Mouse (Mus musculus) limb, embryonic 14.5 days (tissue): ENCODE measurements around the gene Serpine2. TPM values are rescaled to one million over a fixed set of nuclear protein-coding genes. Genes with fewer than 3 reads are reported as not detected.
A peak's percentile ranks its signal among the peaks of the same experiment; 100 is the strongest.

Source experiments
- ATAC-seq: fragments of 200-750 bp; cut with Nextera tagmentation; 2 replicates; pipeline ENCODE4 v1.8.0; 2017; ENCODE audit warnings: low read depth, moderate number of reproducible peaks, moderate TSS enrichment; ENCODE audit not compliant: low FRiP score
- DNase-seq: peaks from one replicate; pipeline ENCODE4 v3.0.0-alpha.2; 2015; ENCODE audit warnings: low spot score
- H3K27ac ChIP-seq: fragments of 300-500 bp; sonication (generic); replicated peaks from 2 replicates; pipeline ENCODE4 v1.5.1; 2014; ENCODE audit warnings: low read depth, mild to moderate bottlenecking, low read length, moderate library complexity, mixed read lengths
- H3K27me3 ChIP-seq: fragments of 300-500 bp; sonication (generic); 2 replicates; pipeline ENCODE4 v1.6.1; 2014; ENCODE audit warnings: low read length, mixed read lengths; ENCODE audit not compliant: control insufficient read depth, insufficient read depth
- H3K36me3 ChIP-seq: fragments of 300-500 bp; sonication (generic); 2 replicates; pipeline ENCODE4 v1.6.1; 2014; ENCODE audit warnings: mild to moderate bottlenecking, low read length, moderate library complexity, mixed read lengths; ENCODE audit not compliant: control insufficient read depth, insufficient read depth
- H3K4me1 ChIP-seq: fragments of 300-500 bp; sonication (generic); 2 replicates; pipeline ENCODE4 v1.6.1; 2014; ENCODE audit warnings: antibody characterized with exemption, low read length, mixed read lengths; ENCODE audit not compliant: control insufficient read depth, insufficient read depth
- H3K4me2 ChIP-seq: fragments of 300-500 bp; sonication (generic); replicated peaks from 2 replicates; pipeline ENCODE4 v1.6.1; 2014; ENCODE audit warnings: low read depth, mild to moderate bottlenecking, low read length, moderate library complexity; ENCODE audit not compliant: severe bottlenecking
- H3K4me3 ChIP-seq: fragments of 300-500 bp; sonication (generic); replicated peaks from 2 replicates; pipeline ENCODE4 v1.5.1; 2014; ENCODE audit warnings: low read length
- H3K9ac ChIP-seq: fragments of 300-500 bp; sonication (generic); 2 replicates; pipeline ENCODE4 v1.6.1; 2014; ENCODE audit warnings: mild to moderate bottlenecking, low read depth, low read length, moderate library complexity; ENCODE audit not compliant: severe bottlenecking
- H3K9me3 ChIP-seq: fragments of 300-500 bp; sonication (generic); 2 replicates; pipeline ENCODE4 v1.6.1; 2016; ENCODE audit warnings: low read length; ENCODE audit not compliant: control insufficient read depth
- POLR2A ChIP-seq: fragments of 200-500 bp; IDR thresholded peaks from 2 replicates; pipeline ENCODE4 v1.8.0; 2012; ENCODE audit warnings: inconsistent platforms, mild to moderate bottlenecking, moderate library complexity, borderline replicate concordance; ENCODE audit not compliant: insufficient read depth, insufficient read length; ENCODE audit errors: extremely low read depth
- WGBS: fragments of 180-500 bp; shearing (Covaris S2); extraction: QIAGEN DNeasy Blood & Tissue Kit; methylation state at CpG from one replicate; pipeline ENCODE4 v1.1.7; 2014; 5-methylcytosine and 5-hydroxymethylcytosine counted together
- polyA plus RNA-seq, 2 experiments: library from polyadenylated mRNA; depleted of rRNA in 1 of 2; stranded (reverse) in 1 of 2; unstranded in 1 of 2; fragments of >200 nt; fragmentation: Nextera tagmentation in 1 of 2; extraction: Ambion mirVana in 1 of 2; gene quantifications; 2 replicates each; pipeline versions ENCODE4 v1.2.1 to v1.2.3; 2012 to 2014

Gene Serpine2
- 107 and 117 TPM in 2 replicates for polyA plus RNA-seq (2012; rRNA removed)
- polyA plus RNA-seq (2014; fragmentation: Nextera tagmentation; extraction: Ambion mirVana): 159 and 176 TPM in 2 replicates

GRCm38 (mm10) chr1:79861130-79861942 lies at the start of gene Serpine2:
Serpine2 (minus strand) TSS chr1:79861180.
- no peak for ATAC-seq
- H3K4me1 ChIP-seq: peaks cover 26% of the 10 kb centered on the region
- no peak within 1 kb of the TSS for H3K27ac ChIP-seq
- no peaks in the 10 kb centered on the region for H3K36me3 ChIP-seq
- no peaks in the 10 kb centered on the region for H3K9me3 ChIP-seq
- no peak within 1 kb of the TSS for H3K9ac ChIP-seq
- no peak for TF ChIP-seq POLR2A
- 19% methylated on average over 6 of the region's 6 CpGs for WGBS
- H3K4me2 ChIP-seq: 0 out of 2 replicates have a peak within 1 kb of the TSS, but pooled peaks have one; percentile 11
- DNase-seq: peak; percentile 39
- peaks cover 4% of the 10 kb centered on the region; the same call in 1 of the 2 replicates for H3K27me3 ChIP-seq
- H3K4me3 ChIP-seq: no peak within 1 kb of the TSS

DNA sequence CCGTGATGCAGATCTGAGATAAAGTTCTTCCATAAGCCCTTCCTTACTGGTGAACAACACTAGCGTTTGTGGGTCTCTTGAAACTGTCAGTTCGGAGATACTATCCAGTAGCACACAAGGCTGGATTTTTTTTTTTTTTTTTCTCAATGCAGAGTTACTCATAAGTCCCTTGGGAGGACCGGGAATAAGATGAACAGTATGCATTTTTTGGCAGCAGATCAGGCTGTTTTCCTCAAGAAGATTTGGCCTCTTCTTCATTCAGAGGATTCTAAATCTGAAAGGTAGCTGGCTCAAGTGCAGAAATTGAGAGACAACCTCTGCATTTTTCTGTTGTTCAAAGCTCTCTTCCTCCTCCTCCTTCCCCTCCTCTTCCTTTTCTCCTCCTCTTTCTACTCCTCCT lies 46.8 kb upstream of the Serpine2 start:
- ATAC-seq (no peak), DNase-seq (peak; percentile 44)
- 75% methylated on average over 4 of the region's 4 CpGs for WGBS
- no peak overlapping the region for H3K9ac ChIP-seq
- no peaks in the 10 kb centered on the region for H3K27me3 ChIP-seq
- no peaks in the 10 kb centered on the region for H3K4me1 ChIP-seq
- H3K4me3 ChIP-seq: no peak overlapping the region
- H3K4me2 ChIP-seq: no peak overlapping the region
- no peak overlapping the region for H3K27ac ChIP-seq
- TF ChIP-seq POLR2A: no peak
- no peaks in the 10 kb centered on the region for H3K36me3 ChIP-seq
- peaks cover 6% of the 10 kb centered on the region; the same call in 1 of the 2 replicates for H3K9me3 ChIP-seq

DNA sequence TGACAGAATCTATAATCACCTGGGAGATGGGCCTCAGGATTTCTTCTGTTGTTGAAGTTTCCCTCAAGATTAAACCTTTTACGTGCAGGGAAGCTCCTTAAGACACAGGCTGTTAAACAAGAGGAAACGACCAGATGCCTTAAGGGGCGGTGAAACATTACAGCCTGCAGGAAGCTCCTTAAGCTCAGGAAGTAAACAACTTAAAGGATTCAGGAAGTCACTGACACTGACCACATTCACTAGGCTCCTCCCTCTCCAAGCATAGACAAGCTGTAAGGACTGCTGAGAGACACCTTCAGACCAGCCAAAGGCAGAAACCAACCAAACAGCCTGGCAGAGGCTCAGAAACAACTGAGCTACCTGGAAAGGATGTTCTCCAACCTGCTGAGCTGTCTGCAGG lies 44.3 kb upstream of the Serpine2 start:
- H3K27ac ChIP-seq: no peak overlapping the region
- H3K36me3 ChIP-seq: no peaks in the 10 kb centered on the region
- DNase-seq (no peak), ATAC-seq (no peak)
- no peaks in the 10 kb centered on the region for H3K27me3 ChIP-seq
- WGBS: 43% methylated on average over 3 of the region's 3 CpGs
- no peak overlapping the region for H3K4me3 ChIP-seq
- no peak overlapping the region for H3K4me2 ChIP-seq
- no peak overlapping the region for H3K9ac ChIP-seq
- no peak for TF ChIP-seq POLR2A
- H3K9me3 ChIP-seq: no peaks in the 10 kb centered on the region
- no peaks in the 10 kb centered on the region for H3K4me1 ChIP-seq

GRCm38 (mm10) chr1:79902901-79903300 lies 41.9 kb upstream of the Serpine2 start:
- Histone ChIP-seq H3K9me3 (no peaks in the 10 kb centered on the region), H3K4me1 (no peaks in the 10 kb centered on the region), H3K36me3 (no peaks in the 10 kb centered on the region), H3K27me3 (no peaks in the 10 kb centered on the region), H3K27ac (no peak overlapping the region), H3K9ac (no peak overlapping the region), H3K4me2 (no peak overlapping the region), H3K4me3 (no peak overlapping the region)
- ATAC-seq: no peak
- no peak for DNase-seq
- TF ChIP-seq POLR2A: no peak
- 76% methylated on average over 2 of the region's 2 CpGs for WGBS

DNA sequence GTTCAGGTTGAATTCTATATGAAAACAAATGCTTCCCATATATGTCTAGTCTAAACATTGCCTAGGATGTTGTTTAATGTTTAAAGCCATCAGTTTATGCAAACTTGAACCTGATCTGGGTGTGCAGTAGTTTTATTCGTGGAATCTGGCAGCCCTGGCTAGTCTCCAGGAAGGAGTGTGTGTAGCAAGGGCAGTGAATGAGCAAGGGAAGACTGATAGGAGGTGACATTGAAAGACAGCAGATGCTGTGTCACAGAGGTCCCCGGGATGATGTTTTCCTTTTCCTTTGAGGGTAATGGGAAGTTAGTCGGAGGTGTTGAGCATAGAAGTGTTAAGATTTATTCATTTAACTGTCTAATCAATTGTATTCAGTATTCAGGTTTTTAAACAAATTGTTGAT lies 21.7 kb upstream of the Serpine2 start:
- Histone ChIP-seq H3K9ac (no peak overlapping the region), H3K4me1 (no peaks in the 10 kb centered on the region), H3K4me3 (no peak overlapping the region), H3K9me3 (no peaks in the 10 kb centered on the region; the same call in 1 of the 2 replicates), H3K27ac (no peak overlapping the region), H3K27me3 (no peaks in the 10 kb centered on the region), H3K36me3 (no peaks in the 10 kb centered on the region), H3K4me2 (no peak overlapping the region)
- DNase-seq: no peak
- TF ChIP-seq POLR2A: no peak
- no peak for ATAC-seq
- WGBS: 50% methylated on average over 3 of the region's 3 CpGs
